Mouse (Mus musculus): ENCODE data around the gene Rtn4r.

DNA sequence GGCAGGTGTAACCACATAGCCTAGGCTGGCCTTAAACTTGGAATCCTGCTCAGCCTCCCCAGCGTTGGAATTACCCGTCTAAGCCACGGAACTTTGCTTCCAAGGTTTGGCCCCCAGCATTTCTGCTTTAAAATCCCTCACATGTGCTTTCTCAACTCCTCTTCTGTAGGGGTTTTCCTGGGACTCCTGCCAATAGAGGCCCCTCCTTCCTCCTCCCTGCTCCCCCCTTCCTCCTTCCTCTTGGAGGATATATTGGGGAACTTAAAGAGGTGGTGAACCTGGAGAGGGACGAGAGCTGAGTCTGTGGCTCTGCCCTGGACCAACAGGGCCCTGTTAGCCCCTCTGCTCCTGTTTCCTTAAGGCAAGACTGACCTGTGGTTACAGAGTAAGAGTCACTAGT lies 2.8 kb downstream of the Rtn4r start:
- TF ChIP-seq MEF2A (IDR thresholded peaks at IDR 0.05; ENCODE audit: extremely low read depth, insufficient replicate concordance, low read depth, low read length, poor library complexity, severe bottlenecking) (no peak), CHD2 (IDR thresholded peaks at IDR 0.05; ENCODE audit: low read length) (no peak), POLR2A (IDR thresholded peaks at IDR 0.05; ENCODE audit: control insufficient read depth in 1 of 2, insufficient read depth in 1 of 2, low read depth in 1 of 2, low read length in 2 of 2, poor library complexity in 1 of 2) (no peak), POLR2AphosphoS2 (IDR thresholded peaks at IDR 0.05; ENCODE audit: low read length) (no peak)
